Mouse (Mus musculus) kidney, adult 2 months (tissue): ENCODE measurements around the gene Dpp6.

Experiments
- CTCF ChIP-seq: fragments of 200-500 bp; conservative IDR thresholded peaks from 2 replicates; pipeline ENCODE4 v1.5.1; 2011; ENCODE audit warnings: low read depth, mild to moderate bottlenecking, control low read depth, low read length, moderate library complexity, mixed read lengths; ENCODE audit not compliant: insufficient read depth, insufficient read length
- POLR2A ChIP-seq: fragments of 200-500 bp; IDR thresholded peaks from one replicate; pipeline ENCODE4 v1.6.1; 2011; ENCODE audit warnings: low read depth, low read length, control low read depth

GRCm38 (mm10) chr5:26918763-26919162, 101.8 kb downstream of the Dpp6 start:
- TF ChIP-seq CTCF (no peak), POLR2A (no peak)
